Mouse (Mus musculus) lung, adult 2 months (tissue): ENCODE results near the gene A830031A19Rik. TPM values are rescaled to one million over a fixed set of nuclear protein-coding genes. Genes with fewer than 3 reads are reported as not detected.

ENCODE experiments used
- DNase-seq: peaks from one replicate; pipeline ENCODE4 v3.0.0; 2022
- H3K4me1 ChIP-seq: fragments of 200-500 bp; 2 replicates; pipeline ENCODE4 v1.6.1; 2011; ENCODE audit warnings: low read length; ENCODE audit not compliant: control insufficient read depth, insufficient read depth
- H3K4me3 ChIP-seq: fragments of 200-500 bp; replicated peaks from 2 replicates; pipeline ENCODE3; 2011; ENCODE audit warnings: low read depth, mild to moderate bottlenecking, control low read depth, low read length; ENCODE audit errors: extremely low read depth
- CTCF ChIP-seq: fragments of 200-500 bp; IDR thresholded peaks from 2 replicates; pipeline ENCODE4 v1.5.1; 2011; ENCODE audit warnings: mild to moderate bottlenecking, low read length, control low read depth; ENCODE audit not compliant: insufficient read depth
- POLR2A ChIP-seq: fragments of 200-500 bp; IDR thresholded peaks from 2 replicates; pipeline ENCODE4 v1.6.1; 2011; ENCODE audit warnings: low read depth, mild to moderate bottlenecking, control low read depth, low read length, borderline replicate concordance; ENCODE audit errors: extremely low read depth
- WGBS: fragments of 180-500 bp; shearing (Covaris S2); methylation state at CpG from one replicate; pipeline ENCODE4 v1.1.7; 2018; 5-methylcytosine and 5-hydroxymethylcytosine counted together
- polyA plus RNA-seq: library from polyadenylated mRNA; depleted of rRNA; stranded (reverse); fragments of >200 nt; gene quantifications from 2 replicates; pipeline ENCODE4 v1.2.3, GENCODE M21; 2012

A830031A19Rik gene
- polyA plus RNA-seq, 1 experiment: not detected

GRCm38 (mm10) chr11:24079392-24080391, 4.8 kb upstream of the A830031A19Rik start:
- no peak for TF ChIP-seq POLR2A
- TF ChIP-seq CTCF: no peak
- DNase-seq: peak; percentile 29
- WGBS: under 1% methylated on average over 43 of the region's 43 CpGs

GRCm38 (mm10) chr11:24078706-24079316, 4.0 kb upstream of the A830031A19Rik start:
- peak; percentile 24 for DNase-seq
- Histone ChIP-seq H3K4me3 (peak overlapping the region; percentile 21), H3K4me1 (0 out of 2 replicates have a peak, but pooled peaks cover 4% of the 10 kb centered on the region)
- WGBS: under 1% methylated on average over 37 of the region's 38 CpGs
- TF ChIP-seq POLR2A: no peak
- TF ChIP-seq CTCF: no peak

More at GRCm38 (mm10) chr11:24079392-24080391, 4.8 kb upstream of the A830031A19Rik start:
- H3K4me1 ChIP-seq: 0 out of 2 replicates have a peak, but pooled peaks cover 4% of the 10 kb centered on the region
- peak overlapping the region; percentile 40 for H3K4me3 ChIP-seq

- no peak for DNase-seq
- WGBS: under 1% methylated on average over 40 of the region's 51 CpGs
- 0 out of 2 replicates have a peak, but pooled peaks cover 4% of the 10 kb centered on the region for H3K4me1 ChIP-seq
- peak within 1 kb of the TSS; percentile 64 for H3K4me3 ChIP-seq
- TF ChIP-seq CTCF (no peak), POLR2A (no peak)
Measured at GRCm38 (mm10) chr11:24077795-24078705, 3.2 kb upstream of the A830031A19Rik start, which contains the start of gene Bcl11a. Gene Bcl11a, plus strand, starts transcription at chr11:24078056.

GRCm38 (mm10) chr11:24076821-24077730, 2.2 kb upstream of the A830031A19Rik start:
- Histone ChIP-seq H3K4me1 (0 out of 2 replicates have a peak, but pooled peaks cover 4% of the 10 kb centered on the region), H3K4me3 (peak overlapping the region; percentile 64)
- TF ChIP-seq POLR2A (no peak), CTCF (no peak)
- under 1% methylated on average over 59 of the region's 59 CpGs for WGBS
- DNase-seq: peak; percentile 38

- under 1% methylated on average over 32 of the region's 32 CpGs for WGBS
- TF ChIP-seq POLR2A (no peak), CTCF (no peak)
- peak; percentile 28 for DNase-seq
- Histone ChIP-seq H3K4me3 (peak overlapping the region; percentile 64), H3K4me1 (0 out of 2 replicates have a peak, but pooled peaks cover 4% of the 10 kb centered on the region)
Measured at GRCm38 (mm10) chr11:24076127-24076650, 1.3 kb upstream of the A830031A19Rik start.

- 0 out of 2 replicates have a peak, but pooled peaks cover 2% of the 10 kb centered on the region for H3K4me1 ChIP-seq
- peak overlapping the region; percentile 64 for H3K4me3 ChIP-seq
- DNase-seq: no peak
- WGBS: 2% methylated on average over 17 of the region's 17 CpGs
- TF ChIP-seq CTCF: no peak
Measured at GRCm38 (mm10) chr11:24075486-24076126, 752 bp upstream of the A830031A19Rik start.

GRCm38 (mm10) chr11:24074021-24074591, 748 bp downstream of the A830031A19Rik start:
- H3K4me3 ChIP-seq: no peak overlapping the region
- TF ChIP-seq POLR2A: no peak
- no peak for TF ChIP-seq CTCF
- H3K4me1 ChIP-seq: 0 out of 2 replicates have a peak, but pooled peaks cover 2% of the 10 kb centered on the region
- no peak for DNase-seq
- WGBS: 5% methylated on average over 18 of the region's 18 CpGs

GRCm38 (mm10) chr11:24065313-24065712, 9.5 kb downstream of the A830031A19Rik start:
- Histone ChIP-seq H3K4me1 (no peaks in the 10 kb centered on the region; the same call in 1 of the 2 replicates), H3K4me3 (no peak overlapping the region)
- TF ChIP-seq POLR2A (no peak), CTCF (0 out of 2 replicates have a peak, but pooled peaks have one; percentile 2)
- WGBS: 52% methylated on average over 4 of the region's 4 CpGs
- no peak for DNase-seq
